Comparison of ENCODE assay signal across 8 mouse cellular contexts in the genomic region with DNA sequence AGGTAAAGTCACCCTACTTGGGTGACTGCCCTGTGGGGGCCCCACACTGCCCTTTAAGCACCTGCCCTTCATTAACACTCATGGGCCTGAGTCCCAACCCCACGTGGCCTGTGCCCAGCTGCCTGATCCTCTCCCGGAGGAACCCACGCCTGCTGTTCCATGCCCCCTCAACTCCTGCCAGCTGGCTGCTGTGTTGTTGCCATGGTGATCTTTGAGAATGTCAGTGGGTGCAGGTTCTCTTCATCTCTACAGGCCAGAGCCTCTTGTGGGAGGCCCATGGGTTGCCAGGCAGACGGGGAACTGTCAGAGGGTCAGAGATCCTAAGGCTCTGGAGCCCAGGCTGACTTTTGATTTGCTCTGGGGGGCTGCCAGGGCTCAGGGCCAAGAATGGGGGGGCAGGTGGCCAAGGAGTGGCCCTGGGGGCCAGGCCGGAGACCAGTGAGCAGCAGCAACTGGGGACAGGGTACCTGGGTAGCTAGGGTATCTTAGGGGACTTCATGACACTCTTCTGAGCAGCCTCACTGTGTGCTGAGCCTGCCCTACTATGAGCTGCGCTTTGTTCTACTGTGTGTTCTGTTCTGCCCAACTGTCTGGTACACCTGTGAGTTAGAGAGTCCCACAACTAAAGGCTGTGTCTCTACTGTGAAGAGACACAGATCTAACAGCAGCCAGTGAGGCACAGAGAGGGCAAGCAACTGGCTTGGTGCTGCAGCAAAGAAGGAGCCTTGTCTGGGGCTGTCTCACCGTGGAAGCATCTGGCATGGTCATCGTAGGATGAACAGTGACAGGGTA.
DNase-seq lines count a peak whose midpoint lies in the region; ATAC-seq and TF ChIP-seq lines count a peak whose summit lies in the region.

No protein-coding gene starts in this region.

- peak overlapping the region; percentile 89 for H3K27ac ChIP-seq in thymus, adult 2 months (ENCODE audit: control insufficient read depth, insufficient read depth, low read length)
- H3K27ac ChIP-seq in intestine, postnatal 0 days (ENCODE audit: low read depth, low read length) = no peak overlapping the region
- peak overlapping the region; percentile 93 for H3K27ac ChIP-seq in liver, embryonic 16.5 days (ENCODE audit: low read length)

- no peaks in the 10 kb centered on the region for H3K36me3 ChIP-seq in thymus, adult 2 months (ENCODE audit: control insufficient read depth, insufficient read depth, low read length)
- H3K36me3 ChIP-seq in intestine, postnatal 0 days (ENCODE audit: control insufficient read depth, insufficient read depth) = no peaks in the 10 kb centered on the region
- H3K36me3 ChIP-seq in liver, embryonic 16.5 days (ENCODE audit: control insufficient read depth, insufficient read depth) = no peaks in the 10 kb centered on the region

- no peaks in the 10 kb centered on the region for H3K9me3 ChIP-seq in intestine, postnatal 0 days (ENCODE audit: control insufficient read depth)
- no peaks in the 10 kb centered on the region for H3K9me3 ChIP-seq in liver, embryonic 16.5 days (replicated peaks; ENCODE audit: control insufficient read depth, low read length)

- WGBS in thymus, adult 2 months = 41% methylated on average over 8 of the region's 8 CpGs
- 53% methylated on average over 8 of the region's 8 CpGs for WGBS in intestine, postnatal 0 days
- 52% methylated on average over 8 of the region's 8 CpGs for WGBS in liver, embryonic 16.5 days (ENCODE audit: insufficient replicate concordance)

- no peak overlapping the region for H3K4me3 ChIP-seq in thymus, adult 2 months (ENCODE audit: control insufficient read depth, insufficient read depth, low read length)
- no peak overlapping the region for H3K4me3 ChIP-seq in intestine, postnatal 0 days (ENCODE audit: low read depth, low read length)
- H3K4me3 ChIP-seq in liver, embryonic 16.5 days (ENCODE audit: low read depth, low read length) = peak overlapping the region; percentile 69

- TF ChIP-seq CTCF in thymus, adult 2 months (IDR thresholded peaks at IDR 0.05; ENCODE audit: borderline replicate concordance, control insufficient read depth, extremely low read depth, insufficient read depth, low read length, poor library complexity) = no peak
- no peak for TF ChIP-seq CTCF in intestine, postnatal 0 days (IDR thresholded peaks at IDR 0.05; ENCODE audit: low read depth)

- no peak for TF ChIP-seq POLR2A in thymus, adult 2 months (IDR thresholded peaks at IDR 0.05; ENCODE audit: control insufficient read depth, extremely low read depth, insufficient read depth, low read length, poor library complexity)

- no peak overlapping the region for H3K4me2 ChIP-seq in intestine, postnatal 0 days (replicated peaks; ENCODE audit: low read depth)
- peak overlapping the region; percentile 67 for H3K4me2 ChIP-seq in liver, embryonic 16.5 days (ENCODE audit: low read depth, low read length)

- peak; percentile 70 for DNase-seq in cerebellum, adult 9-11 months
- no peak for DNase-seq in thymus, adult 2 months
- DNase-seq in thymus, adult 18-20 months = no peak
- DNase-seq in right cerebral cortex, postnatal 36 days (ENCODE audit: low spot score in 2 of 2) = peak; percentile 73

- H3K9ac ChIP-seq in intestine, postnatal 0 days (ENCODE audit: low read depth, low read length) = no peak overlapping the region
- H3K9ac ChIP-seq in liver, embryonic 16.5 days (ENCODE audit: low read depth, low read length) = peak overlapping the region; percentile 74

- no peak for ATAC-seq in cerebellum, adult (ENCODE audit: insufficient number of reproducible peaks, low FRiP score, low TSS enrichment)
- ATAC-seq in intestine, postnatal 0 days = 0 out of 2 replicates have a peak, but pooled peaks have one; percentile 25
- no peak for ATAC-seq in liver, embryonic 16.5 days (ENCODE audit: low read depth)
- no peak for ATAC-seq in megakaryocyte progenitor cell, adult 5-6 weeks (replicated peaks; ENCODE audit: poor library complexity)

- peaks cover 63% of the 10 kb centered on the region for H3K4me1 ChIP-seq in thymus, adult 2 months (replicated peaks; ENCODE audit: control insufficient read depth, insufficient read depth, low read length)
- peaks cover 8% of the 10 kb centered on the region for H3K4me1 ChIP-seq in intestine, postnatal 0 days (replicated peaks; ENCODE audit: control insufficient read depth, insufficient read depth, low read length)
- H3K4me1 ChIP-seq in liver, embryonic 16.5 days (ENCODE audit: control insufficient read depth, low read depth, low read length) = peaks cover 77% of the 10 kb centered on the region

- no peaks in the 10 kb centered on the region for H3K27me3 ChIP-seq in thymus, adult 2 months (ENCODE audit: control insufficient read depth, insufficient read depth, low read length)
- H3K27me3 ChIP-seq in intestine, postnatal 0 days (replicated peaks; ENCODE audit: control insufficient read depth, insufficient read depth, low read length) = no peaks in the 10 kb centered on the region
- no peaks in the 10 kb centered on the region for H3K27me3 ChIP-seq in liver, embryonic 16.5 days (ENCODE audit: control insufficient read depth, insufficient read depth, low read depth, low read length)

Comparison
In these comparisons a context has a peak if more than half of its experiments do, and no peak if none do; other contexts are left out.
1. DNase-seq: peak in cerebellum, adult 9-11 months (single experiment) and right cerebral cortex, postnatal 36 days (2 of 2); none in thymus, adult 2 months (single experiment) and thymus, adult 18-20 months (0 of 2).